14 mouse cellular contexts compared by ENCODE assay signal in genomic region chr17:67047697-67048096, GRCm38 (mm10).
DNase-seq lines count a peak whose midpoint lies in the region; ATAC-seq lines count a peak whose summit lies in the region.
"Had no signal": no experiment of that assay in that cellular context is flagged by ENCODE, and none has a peak within 500 bp of the region (broad histone marks: within the 10 kb centered on the region; RNA-seq: fewer than 3 reads in every experiment).

No protein-coding gene starts in this region.

- 0 out of 2 replicates have a peak overlapping the region, but pooled peaks have one; percentile 13 for H3K9ac ChIP-seq in hindbrain, embryonic 12.5 days
- H3K9ac ChIP-seq in midbrain, embryonic 14.5 days (replicated peaks; ENCODE audit: low read length) = no peak overlapping the region; the same call in 1 of the 2 replicates
- H3K9ac ChIP-seq: embryonic facial prominence, embryonic 15.5 days; lung, embryonic 15.5 days; stomach, embryonic 15.5 days had no signal

- DNase-seq in brain, adult 2 months (ENCODE audit: low read depth, low spot score) = peak; percentile 31
- DNase-seq in forebrain, embryonic 10.5 days (ENCODE audit: extremely low spot score, low spot score) = no peak
- DNase-seq in midbrain, embryonic 14.5 days = peak; percentile 43
- no peak for DNase-seq in cerebellum, postnatal 10 days
- DNase-seq in gastrocnemius, adult 18-20 months (ENCODE audit: low spot score) = no peak
- DNase-seq in urinary bladder, postnatal 36 days (ENCODE audit: low spot score in 2 of 2) = no peak
- DNase-seq: cerebellum, postnatal 14 days had no signal

- 0 out of 2 replicates have a peak overlapping the region, but pooled peaks have one; percentile 2 for H3K4me3 ChIP-seq in forebrain, embryonic 10.5 days
- H3K4me3 ChIP-seq in hindbrain, embryonic 12.5 days = no peak overlapping the region
- H3K4me3 ChIP-seq in midbrain, embryonic 14.5 days (replicated peaks; ENCODE audit: low read depth, low read length) = no peak overlapping the region
- H3K4me3 ChIP-seq: embryonic facial prominence, embryonic 15.5 days; lung, embryonic 15.5 days; stomach, embryonic 15.5 days had no signal

- H3K4me1 ChIP-seq in forebrain, embryonic 10.5 days = peaks cover 8% of the 10 kb centered on the region
- peaks cover 9% of the 10 kb centered on the region for H3K4me1 ChIP-seq in hindbrain, embryonic 12.5 days
- 0 out of 2 replicates have a peak, but pooled peaks cover 6% of the 10 kb centered on the region for H3K4me1 ChIP-seq in midbrain, embryonic 14.5 days (ENCODE audit: control insufficient read depth, insufficient read depth, low read length)
- H3K4me1 ChIP-seq: embryonic facial prominence, embryonic 15.5 days; lung, embryonic 15.5 days; stomach, embryonic 15.5 days had no signal

- H3K27ac ChIP-seq in forebrain, embryonic 10.5 days = peak overlapping the region; percentile 58; the same call in 1 of the 2 replicates
- H3K27ac ChIP-seq in hindbrain, embryonic 12.5 days = peak overlapping the region; percentile 40; the same call in 1 of the 2 replicates
- H3K27ac ChIP-seq in midbrain, embryonic 14.5 days (replicated peaks; ENCODE audit: low read depth, low read length) = no peak overlapping the region
- H3K27ac ChIP-seq: embryonic facial prominence, embryonic 15.5 days; kidney, postnatal 0 days; lung, embryonic 15.5 days; stomach, embryonic 15.5 days had no signal

- peak overlapping the region; percentile 24 for H3K4me2 ChIP-seq in hindbrain, embryonic 12.5 days (replicated peaks)
- H3K4me2 ChIP-seq in midbrain, embryonic 14.5 days (ENCODE audit: low read length) = peak overlapping the region; percentile 37
- H3K4me2 ChIP-seq: embryonic facial prominence, embryonic 15.5 days; lung, embryonic 15.5 days; stomach, embryonic 15.5 days had no signal

- 0 out of 2 replicates have a peak, but pooled peaks have one; percentile 56 for ATAC-seq in hindbrain, embryonic 12.5 days (ENCODE audit: low FRiP score)
- ATAC-seq in midbrain, embryonic 14.5 days (ENCODE audit: low FRiP score, low TSS enrichment) = no peak
- ATAC-seq: CD4-positive, CD25-positive, alpha-beta regulatory T cell, adult 4 months; intestine, embryonic 16.5 days had no signal

- 57% methylated on average over 4 of the region's 4 CpGs for WGBS in forebrain, embryonic 10.5 days
- WGBS in hindbrain, embryonic 12.5 days = 51% methylated on average over 4 of the region's 4 CpGs
- 31% methylated on average over 4 of the region's 4 CpGs for WGBS in midbrain, embryonic 14.5 days

- no peaks in the 10 kb centered on the region for H3K27me3 ChIP-seq in forebrain, embryonic 10.5 days (ENCODE audit: poor library complexity, severe bottlenecking)
- no peaks in the 10 kb centered on the region for H3K27me3 ChIP-seq in hindbrain, embryonic 12.5 days
- H3K27me3 ChIP-seq in midbrain, embryonic 14.5 days (ENCODE audit: control insufficient read depth, insufficient read depth, low read length) = no peaks in the 10 kb centered on the region
- H3K27me3 ChIP-seq: embryonic facial prominence, embryonic 15.5 days; lung, embryonic 15.5 days; stomach, embryonic 15.5 days had no signal

- no peaks in the 10 kb centered on the region for H3K36me3 ChIP-seq in forebrain, embryonic 10.5 days (replicated peaks)
- H3K36me3 ChIP-seq in hindbrain, embryonic 12.5 days = no peaks in the 10 kb centered on the region
- H3K36me3 ChIP-seq in midbrain, embryonic 14.5 days (ENCODE audit: control insufficient read depth, insufficient read depth, low read length) = no peaks in the 10 kb centered on the region
- H3K36me3 ChIP-seq: embryonic facial prominence, embryonic 15.5 days; lung, embryonic 15.5 days; stomach, embryonic 15.5 days had no signal

- no peaks in the 10 kb centered on the region for H3K9me3 ChIP-seq in forebrain, embryonic 10.5 days
- H3K9me3 ChIP-seq in hindbrain, embryonic 12.5 days (replicated peaks) = no peaks in the 10 kb centered on the region
- no peaks in the 10 kb centered on the region for H3K9me3 ChIP-seq in midbrain, embryonic 14.5 days (ENCODE audit: control insufficient read depth, low read length)
- H3K9me3 ChIP-seq: embryonic facial prominence, embryonic 15.5 days; lung, embryonic 15.5 days; stomach, embryonic 15.5 days had no signal

Comparison
In these comparisons a context has a peak if more than half of its experiments do, and no peak if none do; other contexts are left out.
1. DNase-seq: peak in brain, adult 2 months (single experiment) and midbrain, embryonic 14.5 days (single experiment); none in forebrain, embryonic 10.5 days (single experiment), cerebellum, postnatal 10 days (0 of 2), gastrocnemius, adult 18-20 months (single experiment) and urinary bladder, postnatal 36 days (0 of 2).